Comparison of ENCODE assay signal across 7 mouse cellular contexts in the genomic region with DNA sequence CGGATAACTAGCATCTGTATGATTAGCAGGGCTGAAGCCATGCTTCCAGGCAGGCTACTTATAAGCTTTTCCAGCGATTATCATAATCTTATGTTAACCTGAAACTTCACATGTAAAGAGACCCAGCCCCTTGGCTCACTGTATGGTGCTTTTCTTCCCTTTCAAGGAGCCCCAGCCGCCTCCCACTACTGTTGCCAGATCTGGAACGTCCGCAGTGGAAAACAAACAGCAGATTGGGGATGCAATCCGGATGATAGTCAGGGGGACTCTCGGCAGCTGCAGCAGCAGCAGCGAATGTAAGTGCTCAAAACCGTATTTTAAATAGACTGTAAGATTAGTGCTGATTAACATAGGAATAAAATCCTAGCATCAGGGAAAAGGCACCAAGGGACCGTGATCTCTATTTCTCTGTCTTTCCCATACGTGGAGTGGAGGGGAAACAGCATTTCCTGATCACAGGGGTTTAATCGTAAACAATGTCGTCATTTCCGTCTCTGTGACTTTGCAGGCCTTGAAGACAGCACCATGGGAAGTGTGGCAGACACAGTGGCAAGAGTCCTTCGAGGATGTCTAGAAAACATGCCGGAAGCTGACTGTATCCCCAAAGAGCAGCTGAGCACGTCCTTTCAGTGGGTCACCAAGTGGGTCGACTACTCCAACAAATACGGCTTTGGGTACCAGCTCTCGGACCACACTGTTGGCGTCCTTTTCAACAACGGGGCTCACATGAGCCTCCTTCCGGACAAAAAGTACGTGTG. TPM values are rescaled to one million over a fixed set of nuclear protein-coding genes. Genes with fewer than 3 reads are reported as not detected.
DNase-seq lines count a peak whose midpoint lies in the region; ATAC-seq and TF ChIP-seq lines count a peak whose summit lies in the region.

No protein-coding gene starts in this region.

- H3K36me3 ChIP-seq in hindbrain, embryonic 14.5 days (replicated peaks; ENCODE audit: control insufficient read depth, insufficient read depth): peaks cover 48% of the 10 kb centered on the region

- peaks cover 14% of the 10 kb centered on the region for H3K9me3 ChIP-seq in hindbrain, embryonic 14.5 days (ENCODE audit: control insufficient read depth, low read length)

- 66% methylated on average over 24 of the region's 24 CpGs for WGBS in hindbrain, embryonic 14.5 days

- no peaks in the 10 kb centered on the region for H3K27me3 ChIP-seq in hindbrain, embryonic 14.5 days (ENCODE audit: control insufficient read depth, insufficient read depth, low read length)

- peak; percentile 38 for DNase-seq in R1 (ENCODE audit: low read depth, low spot score)
- DNase-seq in hindbrain, embryonic 14.5 days (ENCODE audit: low spot score): no peak
- peak; percentile 60 for DNase-seq in lung, postnatal 10 days
- DNase-seq in urinary bladder, postnatal 25 days (ENCODE audit: low spot score): no peak
- DNase-seq in right cerebral cortex, postnatal 36 days (ENCODE audit: low spot score in 2 of 2): no peak

- ATAC-seq in hindbrain, embryonic 14.5 days (ENCODE audit: low FRiP score): no peak
- no peak for ATAC-seq in erythroblast, adult 5-6 weeks (replicated peaks; ENCODE audit: low FRiP score, poor library complexity, severe bottlenecking)

- H3K4me3 ChIP-seq in cortical plate, adult 2 months (ENCODE audit: insufficient read depth, low read length): peak overlapping the region; percentile 96
- H3K4me3 ChIP-seq in hindbrain, embryonic 14.5 days (replicated peaks; ENCODE audit: low read length): peak overlapping the region; percentile 90; the same call in 1 of the 2 replicates

- H3K4me2 ChIP-seq in hindbrain, embryonic 14.5 days (replicated peaks): peak overlapping the region; percentile 96

- TF ChIP-seq POLR2A in cortical plate, adult 2 months (IDR thresholded peaks at IDR 0.05; ENCODE audit: extremely low read depth, insufficient read depth, low read length): peak; percentile 40; the same call in 1 of the 2 replicates

- H3K27ac ChIP-seq in cortical plate, adult 2 months (ENCODE audit: insufficient read depth, low read length): peak overlapping the region; percentile 57; the same call in 1 of the 2 replicates
- no peak overlapping the region for H3K27ac ChIP-seq in hindbrain, embryonic 14.5 days

- TF ChIP-seq CTCF in cortical plate, adult 2 months (IDR thresholded peaks at IDR 0.05; ENCODE audit: extremely low read depth, insufficient read depth, low read length): no peak

- H3K4me1 ChIP-seq in cortical plate, adult 2 months (ENCODE audit: control insufficient read depth, insufficient read depth, low read length): no peaks in the 10 kb centered on the region
- peaks cover 16% of the 10 kb centered on the region; the same call in 1 of the 2 replicates for H3K4me1 ChIP-seq in hindbrain, embryonic 14.5 days (replicated peaks; ENCODE audit: control insufficient read depth, insufficient read depth, low read length)

- H3K9ac ChIP-seq in hindbrain, embryonic 14.5 days: no peak overlapping the region

RNA-seq across cellular contexts. Expression of gene Plk2, which starts 3.8 kb away (rescaled TPM):
- polyA plus RNA-seq in cortical plate, adult 2 months (2012; rRNA removed): 108 and 110 TPM in 2 replicates
- polyA plus RNA-seq in hindbrain, embryonic 14.5 days (2014; fragmentation: Nextera tagmentation; extraction: Ambion mirVana): 142 and 150 TPM in 2 replicates
- 0.38 TPM in 1 of 2 replicates, not detected in the other for total RNA-seq in erythroblast, adult 5-6 weeks (2015; ENCODE audit: low replicate concordance)
- 0.17 and 2.9 TPM in 2 replicates for total RNA-seq in erythroblast, adult 5-6 weeks (2017; ENCODE audit: low replicate concordance)

RNA-seq across cellular contexts. Expression of gene Gapt, which starts 41.7 kb away (rescaled TPM):
- polyA plus RNA-seq in cortical plate, adult 2 months (2012; rRNA removed): 0.04 TPM in 1 of 2 replicates, not detected in the other
- 0.09 TPM in 1 of 2 replicates, not detected in the other for polyA plus RNA-seq in hindbrain, embryonic 14.5 days (2014; fragmentation: Nextera tagmentation; extraction: Ambion mirVana)
- total RNA-seq in erythroblast, adult 5-6 weeks (2015; ENCODE audit: low replicate concordance): 38.7 and 44.4 TPM in 2 replicates
- 4.0 and 7.3 TPM in 2 replicates for total RNA-seq in erythroblast, adult 5-6 weeks (2017; ENCODE audit: low replicate concordance)

Comparison
In these comparisons a context has a peak if more than half of its experiments do, and no peak if none do; other contexts are left out.
1. DNase-seq: peak in R1 (single experiment) and lung, postnatal 10 days (single experiment); none in hindbrain, embryonic 14.5 days (single experiment), urinary bladder, postnatal 25 days (single experiment) and right cerebral cortex, postnatal 36 days (0 of 2).